Mouse (Mus musculus): Measurements from ENCODE around the gene Poc1a. TPM values are rescaled to one million over a fixed set of nuclear protein-coding genes. Genes with fewer than 3 reads are reported as not detected.
A peak's percentile ranks its signal among the peaks of the same experiment; 100 is the strongest.

The Poc1a gene
- polyA plus RNA-seq, 1 experiment from 2014 or later, result 42.7 TPM

DNA sequence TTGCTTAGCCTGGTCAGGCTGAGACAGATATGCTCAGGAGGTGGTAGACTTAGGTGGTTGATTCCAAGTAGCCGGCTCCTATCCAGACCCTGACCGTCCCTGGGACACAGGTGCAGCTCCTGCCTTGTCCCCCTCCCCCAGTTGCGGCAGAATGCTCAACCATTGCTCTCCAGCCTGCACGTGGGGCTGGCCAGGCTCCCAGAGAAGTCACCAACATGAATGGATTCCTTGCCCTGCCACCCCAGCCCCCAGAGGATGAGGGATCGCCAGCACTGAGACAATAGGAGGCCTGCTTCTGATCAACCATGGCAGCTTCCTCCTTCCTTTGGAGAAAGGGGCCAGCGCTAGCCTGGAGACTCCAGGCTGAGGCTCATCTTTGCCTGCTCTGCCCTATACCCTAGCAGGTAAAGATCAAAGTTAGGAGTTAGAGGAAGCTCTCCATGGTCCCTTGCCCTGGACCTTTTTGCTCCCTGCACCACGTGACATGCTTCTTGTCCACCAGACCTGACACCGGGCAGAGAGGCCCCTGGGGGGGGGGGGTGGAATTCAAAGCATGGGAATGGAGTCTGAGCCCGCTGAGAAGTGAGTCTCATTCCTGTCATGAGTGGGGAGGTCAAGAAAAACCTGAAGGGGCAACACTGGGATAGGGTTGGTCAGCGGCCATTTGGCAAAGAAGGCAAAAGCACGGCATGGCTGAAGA lies 112.1 kb downstream of the Poc1a start:
- WGBS, result 82% methylated on average over 11 of the region's 11 CpGs
- Histone ChIP-seq H3K4me3 (no peak overlapping the region), H3K4me1 (peaks cover 42% of the 10 kb centered on the region), H3K36me3 (replicated peaks) (no peaks in the 10 kb centered on the region), H3K9me3 (no peaks in the 10 kb centered on the region), H3K27me3 (ENCODE audit: poor library complexity, severe bottlenecking) (no peaks in the 10 kb centered on the region), H3K27ac (peak overlapping the region; percentile 59)
- no peak for DNase-seq (ENCODE audit: extremely low spot score, low spot score)

- 92% methylated on average over 8 of the region's 8 CpGs for WGBS
- DNase-seq (ENCODE audit: extremely low spot score, low spot score), result no peak
- H3K4me1 ChIP-seq, result peaks cover 42% of the 10 kb centered on the region
- no peaks in the 10 kb centered on the region for H3K27me3 ChIP-seq (ENCODE audit: poor library complexity, severe bottlenecking)
- no peaks in the 10 kb centered on the region for H3K9me3 ChIP-seq
- H3K36me3 ChIP-seq (replicated peaks), result no peaks in the 10 kb centered on the region
- peak overlapping the region; percentile 59 for H3K27ac ChIP-seq
- no peak overlapping the region for H3K4me3 ChIP-seq
These were observed 112.7 kb downstream of the Poc1a start for GRCm38 (mm10) chr9:106393548-106393947.

DNA sequence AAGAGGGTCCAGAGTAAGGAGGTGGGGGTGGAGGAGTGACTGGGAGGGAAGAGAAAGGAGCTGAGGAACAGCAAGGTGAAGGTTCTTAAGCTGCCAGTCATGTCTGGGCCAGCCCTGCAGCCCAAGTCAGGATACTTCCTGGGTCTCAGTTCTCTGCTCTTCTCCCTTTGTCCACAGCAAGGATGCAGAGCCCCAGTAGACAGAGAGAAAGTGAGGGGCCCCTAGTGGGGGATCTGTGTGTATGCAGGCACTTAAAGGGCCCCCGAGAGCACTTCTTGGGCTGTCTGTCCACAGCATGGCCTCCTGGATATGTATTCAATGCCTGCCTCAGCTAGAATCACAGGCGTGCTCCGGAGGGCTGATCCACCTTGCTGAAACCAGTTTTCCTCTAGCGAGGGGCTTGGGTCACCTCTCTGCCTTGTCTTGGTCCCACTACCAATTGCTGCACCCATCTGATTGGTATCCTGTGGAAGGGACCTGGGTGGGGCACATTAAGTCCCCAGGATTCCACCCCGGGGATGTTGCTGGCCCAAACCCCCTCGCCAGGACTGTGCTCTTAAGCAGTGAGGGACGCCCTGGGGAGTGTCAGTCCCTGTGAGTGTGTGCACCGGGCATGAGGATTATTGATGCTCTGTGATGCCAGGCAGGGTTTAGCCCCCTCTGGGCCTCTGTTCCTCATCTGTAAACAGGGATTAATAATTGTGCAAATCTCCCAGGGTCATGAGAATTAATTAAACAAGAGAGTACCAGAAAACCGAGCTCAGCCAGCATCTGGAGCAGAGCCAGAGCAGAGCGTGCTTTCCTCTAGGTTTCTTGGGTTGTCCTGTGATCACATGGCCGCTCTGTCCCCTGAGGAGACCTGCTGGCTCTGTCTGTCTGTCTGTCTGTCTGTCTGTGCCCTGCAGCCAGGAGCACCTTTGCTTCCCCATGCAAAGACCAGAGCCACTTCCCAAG lies 114.1 kb downstream of the Poc1a start:
- H3K36me3 ChIP-seq (replicated peaks), result no peaks in the 10 kb centered on the region
- peak overlapping the region; percentile 5; the same call in 1 of the 2 replicates for H3K4me3 ChIP-seq
- peaks cover 47% of the 10 kb centered on the region for H3K4me1 ChIP-seq
- H3K9me3 ChIP-seq, result no peaks in the 10 kb centered on the region
- no peaks in the 10 kb centered on the region for H3K27me3 ChIP-seq (ENCODE audit: poor library complexity, severe bottlenecking)
- peak overlapping the region; percentile 83 for H3K27ac ChIP-seq
- 50% methylated on average over 11 of the region's 11 CpGs for WGBS
- no peak for DNase-seq (ENCODE audit: extremely low spot score, low spot score)

GRCm38 (mm10) chr9:106397733-106398132 lies 116.9 kb downstream of the Poc1a start:
- Histone ChIP-seq H3K27me3 (ENCODE audit: poor library complexity, severe bottlenecking) (no peaks in the 10 kb centered on the region; the same call in 1 of the 2 replicates), H3K9me3 (no peaks in the 10 kb centered on the region), H3K4me1 (peaks cover 47% of the 10 kb centered on the region), H3K4me3 (no peak overlapping the region), H3K36me3 (replicated peaks) (no peaks in the 10 kb centered on the region), H3K27ac (peak overlapping the region; percentile 63)
- 82% methylated on average over 4 of the region's 4 CpGs for WGBS
- DNase-seq (ENCODE audit: extremely low spot score, low spot score), result no peak

GRCm38 (mm10) chr9:106398667-106399311 lies 117.9 kb downstream of the Poc1a start:
- Histone ChIP-seq H3K27ac (no peak overlapping the region; the same call in 1 of the 2 replicates), H3K4me1 (peaks cover 42% of the 10 kb centered on the region), H3K36me3 (replicated peaks) (no peaks in the 10 kb centered on the region), H3K4me3 (no peak overlapping the region), H3K9me3 (no peaks in the 10 kb centered on the region), H3K27me3 (ENCODE audit: poor library complexity, severe bottlenecking) (no peaks in the 10 kb centered on the region; the same call in 1 of the 2 replicates)
- 87% methylated on average over 9 of the region's 9 CpGs for WGBS
- DNase-seq (ENCODE audit: extremely low spot score, low spot score), result no peak

DNA sequence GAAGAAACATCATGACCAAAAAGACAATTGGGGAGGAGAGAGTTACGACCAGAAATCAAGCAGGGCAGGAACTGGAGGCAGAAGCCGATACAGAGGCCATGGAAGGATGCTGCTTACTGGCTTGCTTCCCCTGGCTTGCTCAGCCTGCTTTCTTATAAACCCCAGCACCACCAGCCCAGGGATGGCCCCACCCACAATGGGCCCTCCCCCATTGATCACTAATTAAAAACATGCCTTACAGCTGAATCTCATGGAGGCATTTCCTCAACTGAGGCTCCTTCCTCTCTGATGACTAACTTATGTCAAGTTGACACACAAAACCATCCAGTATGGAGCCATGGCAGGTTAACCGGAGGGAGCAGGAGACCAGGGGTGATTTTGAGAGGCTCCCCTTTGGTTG lies 118.9 kb downstream of the Poc1a start:
- Histone ChIP-seq H3K36me3 (replicated peaks) (no peaks in the 10 kb centered on the region), H3K9me3 (no peaks in the 10 kb centered on the region), H3K27ac (no peak overlapping the region), H3K4me1 (peaks cover 32% of the 10 kb centered on the region), H3K4me3 (no peak overlapping the region), H3K27me3 (ENCODE audit: poor library complexity, severe bottlenecking) (no peaks in the 10 kb centered on the region; the same call in 1 of the 2 replicates)
- DNase-seq (ENCODE audit: extremely low spot score, low spot score), result no peak
- WGBS, result 84% methylated on average over 3 of the region's 3 CpGs

Other genes with a start within 250 kb of the Poc1a start
- gene Col6a4, start 184.3 kb upstream of the Poc1a start, polyA plus RNA-seq (2016; fragmentation: Nextera tagmentation; extraction: Ambion mirVana), result 0.20 TPM in 1 of 2 replicates, not detected in the other
- 6.8 and 8.0 TPM in 2 replicates for gene Glyctk, start 122.9 kb upstream of the Poc1a start, polyA plus RNA-seq (2016; fragmentation: Nextera tagmentation; extraction: Ambion mirVana)
- gene Wdr82, start 110.1 kb upstream of the Poc1a start, polyA plus RNA-seq (2016; fragmentation: Nextera tagmentation; extraction: Ambion mirVana), result 28.3 and 30.2 TPM in 2 replicates
- gene Ppm1m, start 81.3 kb upstream of the Poc1a start, polyA plus RNA-seq (2016; fragmentation: Nextera tagmentation; extraction: Ambion mirVana), result 42.0 and 50.7 TPM in 2 replicates
- 70.9 and 71.8 TPM in 2 replicates for gene Twf2, start 78.0 kb upstream of the Poc1a start, polyA plus RNA-seq (2016; fragmentation: Nextera tagmentation; extraction: Ambion mirVana)
- 0.04 TPM in 1 of 2 replicates, not detected in the other for gene Tlr9, start 58.5 kb upstream of the Poc1a start, polyA plus RNA-seq (2016; fragmentation: Nextera tagmentation; extraction: Ambion mirVana)
- 74.2 and 75.2 TPM in 2 replicates for gene Alas1, start 32.4 kb upstream of the Poc1a start, polyA plus RNA-seq (2016; fragmentation: Nextera tagmentation; extraction: Ambion mirVana)
- 17.6 and 18.9 TPM in 2 replicates for gene Dusp7, start 87.6 kb downstream of the Poc1a start, polyA plus RNA-seq (2016; fragmentation: Nextera tagmentation; extraction: Ambion mirVana)
- gene Rpl29, start 148.4 kb downstream of the Poc1a start, polyA plus RNA-seq (2016; fragmentation: Nextera tagmentation; extraction: Ambion mirVana), result 1,043 and 1,081 TPM in 2 replicates
- gene Acy1, start 157.3 kb downstream of the Poc1a start, polyA plus RNA-seq (2016; fragmentation: Nextera tagmentation; extraction: Ambion mirVana), result 45.6 and 51.3 TPM in 2 replicates
- 4.4 and 6.0 TPM in 2 replicates for gene Abhd14b, start 166.4 kb downstream of the Poc1a start, polyA plus RNA-seq (2016; fragmentation: Nextera tagmentation; extraction: Ambion mirVana)
- gene Abhd14a, start 166.6 kb downstream of the Poc1a start, polyA plus RNA-seq (2016; fragmentation: Nextera tagmentation; extraction: Ambion mirVana), result 40.7 and 42.8 TPM in 2 replicates
- 337 and 351 TPM in 2 replicates for gene Pcbp4, start 172.2 kb downstream of the Poc1a start, polyA plus RNA-seq (2016; fragmentation: Nextera tagmentation; extraction: Ambion mirVana)
- 0.10 and 0.27 TPM in 2 replicates for gene Gpr62, start 184.9 kb downstream of the Poc1a start, polyA plus RNA-seq (2016; fragmentation: Nextera tagmentation; extraction: Ambion mirVana)
- 85.2 and 91.4 TPM in 2 replicates for gene Rrp9, start 194.9 kb downstream of the Poc1a start, polyA plus RNA-seq (2016; fragmentation: Nextera tagmentation; extraction: Ambion mirVana)
- gene Parp3, start 195.9 kb downstream of the Poc1a start, polyA plus RNA-seq (2016; fragmentation: Nextera tagmentation; extraction: Ambion mirVana), result 2.1 and 2.6 TPM in 2 replicates
- gene Iqcf1, start 218.9 kb downstream of the Poc1a start, polyA plus RNA-seq (2016; fragmentation: Nextera tagmentation; extraction: Ambion mirVana), result not detected in 2 replicates
- not detected in 2 replicates for gene Iqcf5, start 233.5 kb downstream of the Poc1a start, polyA plus RNA-seq (2016; fragmentation: Nextera tagmentation; extraction: Ambion mirVana)

Measured in forebrain, embryonic 10.5 days (tissue).